Mouse (Mus musculus): ENCODE data around the gene Fbxl8. TPM values are rescaled to one million over a fixed set of nuclear protein-coding genes. Genes with fewer than 3 reads are reported as not detected.

Fbxl8 gene
- polyA plus RNA-seq, 1 experiment from 2014 or later: 0.72 TPM

DNA sequence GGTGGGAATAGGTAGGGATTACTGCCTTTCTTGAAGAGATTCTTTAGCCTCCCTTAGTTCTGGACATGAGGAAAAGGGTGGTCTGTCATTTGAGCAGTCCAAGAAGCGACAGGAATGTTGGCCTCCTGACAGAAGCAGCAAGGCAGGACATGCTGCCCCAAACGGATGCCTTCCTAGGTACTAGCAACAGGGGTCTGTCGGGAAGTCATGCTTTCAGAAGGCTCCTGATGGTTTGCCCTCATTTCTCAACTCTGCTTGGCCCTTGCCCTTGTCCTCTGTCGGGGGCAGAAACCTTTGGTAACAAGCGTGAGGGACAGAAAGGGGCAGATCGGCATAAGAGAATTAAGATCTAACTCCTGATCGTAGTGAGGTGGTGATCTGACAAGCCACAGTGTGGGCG lies 45.7 kb downstream of the Fbxl8 start:
- Histone ChIP-seq H3K27me3 (ENCODE audit: control insufficient read depth, insufficient read depth, low read length) (no peaks in the 10 kb centered on the region), H3K36me3 (ENCODE audit: control insufficient read depth, insufficient read depth, low read length) (peaks cover 73% of the 10 kb centered on the region), H3K9ac (replicated peaks; ENCODE audit: low read length) (no peak overlapping the region), H3K4me3 (replicated peaks; ENCODE audit: low read depth, low read length) (no peak overlapping the region), H3K27ac (replicated peaks; ENCODE audit: low read depth, low read length) (no peak overlapping the region), H3K4me2 (ENCODE audit: low read length) (no peak overlapping the region), H3K4me1 (ENCODE audit: control insufficient read depth, insufficient read depth, low read length) (peaks cover 8% of the 10 kb centered on the region; the same call in 1 of the 2 replicates), H3K9me3 (ENCODE audit: control insufficient read depth, low read length) (no peaks in the 10 kb centered on the region)
- 90% methylated on average over 8 of the region's 8 CpGs for WGBS
- no peak for ATAC-seq (ENCODE audit: low FRiP score, low TSS enrichment)
- no peak for DNase-seq

DNA sequence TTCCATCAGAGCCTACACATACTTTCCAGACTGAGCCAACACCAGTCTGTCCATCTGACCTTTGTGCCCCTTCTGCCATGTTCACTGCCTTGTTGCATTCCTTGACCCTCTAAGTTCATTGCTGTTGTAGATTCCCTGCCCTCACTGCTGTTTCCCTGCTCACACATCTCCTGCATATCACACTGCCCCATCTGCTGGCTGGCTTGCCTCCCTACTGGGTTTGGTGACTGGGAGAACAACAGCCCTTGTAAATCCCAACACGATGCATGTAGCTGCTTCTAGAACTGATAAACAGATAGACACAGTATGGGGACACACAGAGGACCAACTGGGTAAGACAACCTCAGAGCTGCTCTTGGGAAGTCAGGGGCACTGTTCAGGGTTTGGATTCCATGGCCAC lies 47.3 kb downstream of the Fbxl8 start:
- Histone ChIP-seq H3K27ac (replicated peaks; ENCODE audit: low read depth, low read length) (no peak overlapping the region), H3K9ac (replicated peaks; ENCODE audit: low read length) (no peak overlapping the region), H3K36me3 (ENCODE audit: control insufficient read depth, insufficient read depth, low read length) (peaks cover 82% of the 10 kb centered on the region), H3K4me3 (replicated peaks; ENCODE audit: low read depth, low read length) (no peak overlapping the region), H3K4me1 (ENCODE audit: control insufficient read depth, insufficient read depth, low read length) (no peaks in the 10 kb centered on the region), H3K4me2 (ENCODE audit: low read length) (no peak overlapping the region), H3K27me3 (ENCODE audit: control insufficient read depth, insufficient read depth, low read length) (no peaks in the 10 kb centered on the region), H3K9me3 (ENCODE audit: control insufficient read depth, low read length) (no peaks in the 10 kb centered on the region)
- no peak for ATAC-seq (ENCODE audit: low FRiP score, low TSS enrichment)
- WGBS: 90% methylated on average over 1 of the region's 1 CpGs
- no peak for DNase-seq

DNA sequence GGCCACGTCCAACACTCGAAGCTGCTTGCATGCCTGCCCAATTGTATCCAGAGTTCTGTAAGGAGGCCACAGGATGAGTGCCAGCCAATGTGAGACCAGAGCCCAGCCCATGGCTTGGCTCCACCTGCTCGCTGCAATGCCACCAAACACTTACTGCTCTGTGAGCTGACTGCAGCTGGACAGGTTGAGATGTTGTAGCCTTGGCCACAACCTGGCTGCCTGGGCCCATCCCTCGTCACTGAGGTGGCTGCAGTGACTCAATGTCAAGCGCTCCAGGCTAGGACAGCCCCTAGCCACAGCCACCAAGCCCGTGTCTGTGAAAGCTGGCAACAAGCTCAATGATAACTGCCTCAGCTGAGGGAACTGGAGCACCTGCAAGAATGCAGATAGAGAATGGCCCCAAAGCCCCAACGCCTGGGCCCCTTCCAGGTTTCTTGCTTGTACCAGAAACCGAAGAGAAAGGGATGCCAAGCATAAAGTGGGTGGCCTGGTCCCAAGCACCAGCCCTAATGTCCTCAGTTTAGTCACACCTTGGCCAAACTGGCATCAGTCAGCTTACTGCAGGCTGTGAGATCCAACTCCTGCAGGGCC lies 48.5 kb downstream of the Fbxl8 start:
- H3K27ac ChIP-seq (replicated peaks; ENCODE audit: low read depth, low read length): no peak overlapping the region
- no peak overlapping the region for H3K4me2 ChIP-seq (ENCODE audit: low read length)
- H3K4me3 ChIP-seq (replicated peaks; ENCODE audit: low read depth, low read length): no peak overlapping the region
- H3K9ac ChIP-seq (replicated peaks; ENCODE audit: low read length): no peak overlapping the region
- no peaks in the 10 kb centered on the region for H3K9me3 ChIP-seq (ENCODE audit: control insufficient read depth, low read length)
- no peaks in the 10 kb centered on the region for H3K27me3 ChIP-seq (ENCODE audit: control insufficient read depth, insufficient read depth, low read length)
- no peak for DNase-seq
- H3K36me3 ChIP-seq (ENCODE audit: control insufficient read depth, insufficient read depth, low read length): peaks cover 77% of the 10 kb centered on the region
- WGBS: 94% methylated on average over 8 of the region's 8 CpGs
- no peaks in the 10 kb centered on the region for H3K4me1 ChIP-seq (ENCODE audit: control insufficient read depth, insufficient read depth, low read length)
- no peak for ATAC-seq (ENCODE audit: low FRiP score, low TSS enrichment)

DNA sequence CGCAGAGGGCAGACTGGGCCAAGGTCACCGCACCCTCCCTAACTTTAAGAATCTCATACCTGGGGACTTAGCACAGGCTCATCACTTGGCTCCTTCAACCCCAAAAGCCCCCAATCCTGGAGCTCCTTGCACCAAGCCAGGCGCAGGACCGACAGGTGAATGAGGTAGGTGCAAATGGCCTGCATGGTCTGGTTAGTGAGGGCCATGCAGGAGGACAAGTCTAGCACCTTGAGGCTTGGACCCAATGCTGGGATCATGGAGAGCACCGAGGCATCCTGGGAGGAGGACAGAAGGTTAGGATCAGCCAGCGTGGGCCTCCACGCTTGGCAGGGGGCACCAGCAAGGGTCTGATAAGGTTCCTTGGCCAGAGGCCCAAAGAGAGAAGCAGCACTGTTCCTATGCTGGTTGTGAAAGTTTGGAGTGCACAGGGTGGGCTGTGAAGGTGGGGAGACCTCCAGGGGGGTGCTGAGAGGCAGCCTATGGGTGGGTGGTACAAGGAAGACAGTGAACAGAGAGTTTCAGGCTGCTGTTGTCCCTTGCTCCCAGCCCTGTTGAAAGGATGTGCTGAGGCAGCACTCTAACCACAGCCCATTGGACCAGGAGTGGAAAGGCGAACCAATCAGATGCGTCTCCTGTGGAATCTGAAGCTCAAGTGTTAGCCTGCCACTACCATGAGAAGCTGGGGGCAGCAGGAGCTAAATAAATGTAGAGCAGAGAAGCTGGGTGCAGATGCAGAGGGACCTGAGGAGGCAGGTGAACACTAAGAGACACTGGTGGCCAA lies 49.4 kb downstream of the Fbxl8 start:
- DNase-seq: no peak
- H3K36me3 ChIP-seq (ENCODE audit: control insufficient read depth, insufficient read depth, low read length): peaks cover 77% of the 10 kb centered on the region
- no peak overlapping the region for H3K4me3 ChIP-seq (replicated peaks; ENCODE audit: low read depth, low read length)
- ATAC-seq (ENCODE audit: low FRiP score, low TSS enrichment): no peak
- no peak overlapping the region for H3K9ac ChIP-seq (replicated peaks; ENCODE audit: low read length)
- H3K27ac ChIP-seq (replicated peaks; ENCODE audit: low read depth, low read length): no peak overlapping the region
- 85% methylated on average over 9 of the region's 9 CpGs for WGBS
- no peaks in the 10 kb centered on the region for H3K27me3 ChIP-seq (ENCODE audit: control insufficient read depth, insufficient read depth, low read length)
- H3K9me3 ChIP-seq (ENCODE audit: control insufficient read depth, low read length): no peaks in the 10 kb centered on the region
- no peaks in the 10 kb centered on the region for H3K4me1 ChIP-seq (ENCODE audit: control insufficient read depth, insufficient read depth, low read length)
- H3K4me2 ChIP-seq (ENCODE audit: low read length): no peak overlapping the region

DNA sequence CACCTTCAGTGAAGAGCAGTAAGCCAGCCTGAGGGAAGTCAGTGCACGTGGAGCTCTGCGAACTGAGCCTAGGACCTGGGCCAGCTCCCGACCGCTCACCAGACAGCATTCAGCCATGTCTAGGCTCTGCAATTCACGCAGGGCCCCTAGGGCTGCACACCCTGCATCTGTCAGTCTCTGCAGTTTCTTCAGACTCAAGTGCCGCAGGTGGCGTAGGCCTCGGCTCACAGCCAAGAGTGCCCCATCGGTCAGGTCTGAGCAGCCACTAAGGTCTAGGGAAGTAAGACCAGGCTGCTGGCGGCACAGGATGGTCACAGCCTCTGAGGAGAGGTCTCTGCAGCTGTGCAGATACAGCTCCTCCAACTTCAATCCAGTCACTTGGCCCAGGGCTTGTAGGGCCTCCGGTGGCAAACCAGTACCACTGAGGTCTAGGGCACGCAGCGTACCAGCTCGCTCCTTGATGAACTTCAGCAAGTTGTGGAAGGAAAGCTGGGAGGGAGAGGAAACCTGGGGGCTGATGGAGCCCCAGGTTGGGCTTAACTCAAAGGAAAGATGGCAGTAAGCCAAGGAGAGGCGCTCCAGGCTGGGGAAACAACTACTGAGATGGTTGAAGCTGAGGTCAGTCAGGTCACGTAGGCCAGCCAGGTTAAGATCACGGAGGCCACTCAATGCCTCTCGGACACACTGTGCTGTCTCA lies 50.8 kb downstream of the Fbxl8 start:
- Histone ChIP-seq H3K4me2 (ENCODE audit: low read length) (no peak overlapping the region), H3K27me3 (ENCODE audit: control insufficient read depth, insufficient read depth, low read length) (no peaks in the 10 kb centered on the region), H3K4me3 (replicated peaks; ENCODE audit: low read depth, low read length) (no peak overlapping the region), H3K9ac (replicated peaks; ENCODE audit: low read length) (no peak overlapping the region), H3K4me1 (ENCODE audit: control insufficient read depth, insufficient read depth, low read length) (no peaks in the 10 kb centered on the region), H3K9me3 (ENCODE audit: control insufficient read depth, low read length) (no peaks in the 10 kb centered on the region), H3K27ac (replicated peaks; ENCODE audit: low read depth, low read length) (no peak overlapping the region), H3K36me3 (ENCODE audit: control insufficient read depth, insufficient read depth, low read length) (peaks cover 76% of the 10 kb centered on the region)
- WGBS: 92% methylated on average over 18 of the region's 18 CpGs
- DNase-seq (no peak), ATAC-seq (ENCODE audit: low FRiP score, low TSS enrichment) (no peak; the same call in 1 of the 2 replicates)

DNA sequence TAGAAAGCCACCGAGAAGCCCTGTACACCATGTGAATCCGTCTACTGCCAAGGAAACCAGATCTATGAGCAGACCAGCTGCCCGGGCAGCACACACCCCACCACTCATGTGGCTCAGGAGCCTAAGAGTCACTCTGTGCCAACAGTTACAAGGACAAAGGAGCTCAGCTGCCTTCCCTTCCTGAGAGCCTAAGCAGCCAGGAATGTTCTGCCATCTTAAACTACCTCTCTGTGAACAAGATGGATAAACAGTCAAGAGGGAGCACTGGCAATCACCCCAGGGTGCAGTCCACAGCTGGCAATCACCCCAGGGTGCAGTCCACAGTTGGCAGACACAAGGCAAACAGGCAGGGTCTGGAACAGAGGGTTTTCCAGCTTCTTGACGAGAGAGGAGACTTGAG lies 53.5 kb downstream of the Fbxl8 start:
- H3K4me1 ChIP-seq (ENCODE audit: control insufficient read depth, insufficient read depth, low read length): no peaks in the 10 kb centered on the region
- no peak for ATAC-seq (ENCODE audit: low FRiP score, low TSS enrichment)
- DNase-seq: no peak
- peaks cover 69% of the 10 kb centered on the region for H3K36me3 ChIP-seq (ENCODE audit: control insufficient read depth, insufficient read depth, low read length)
- no peak overlapping the region for H3K27ac ChIP-seq (replicated peaks; ENCODE audit: low read depth, low read length)
- H3K9me3 ChIP-seq (ENCODE audit: control insufficient read depth, low read length): no peaks in the 10 kb centered on the region
- H3K27me3 ChIP-seq (ENCODE audit: control insufficient read depth, insufficient read depth, low read length): no peaks in the 10 kb centered on the region
- no peak overlapping the region for H3K4me2 ChIP-seq (ENCODE audit: low read length)
- H3K4me3 ChIP-seq (replicated peaks; ENCODE audit: low read depth, low read length): no peak overlapping the region
- 89% methylated on average over 4 of the region's 4 CpGs for WGBS
- no peak overlapping the region for H3K9ac ChIP-seq (replicated peaks; ENCODE audit: low read length)

DNA sequence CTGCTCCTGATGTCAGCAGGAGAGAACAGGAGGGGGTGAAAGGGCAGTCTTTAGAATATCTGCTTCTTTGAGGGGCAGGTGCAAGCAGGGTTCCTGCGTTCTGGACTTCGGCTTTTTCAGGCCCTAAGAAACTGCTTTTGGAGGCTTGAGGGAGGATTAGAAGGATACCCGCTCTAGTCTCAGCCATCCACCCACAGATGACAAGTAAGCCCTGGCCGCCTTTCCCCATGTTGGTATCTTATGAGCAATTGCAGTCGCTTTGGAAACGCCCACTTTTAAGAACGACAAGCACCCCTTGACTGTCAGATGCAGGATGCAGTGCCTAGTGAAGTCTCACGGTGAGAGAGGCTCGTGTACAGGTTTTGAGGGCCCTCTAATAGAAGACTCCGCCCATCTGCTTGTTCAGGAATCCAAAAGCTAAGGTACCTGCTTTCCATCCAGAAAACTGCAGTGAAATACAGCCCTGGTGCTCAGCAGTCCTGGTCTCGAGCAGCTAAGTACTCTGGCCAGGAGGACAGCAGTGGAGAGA lies 54.3 kb downstream of the Fbxl8 start:
- H3K9me3 ChIP-seq (ENCODE audit: control insufficient read depth, low read length): no peaks in the 10 kb centered on the region
- no peak overlapping the region for H3K9ac ChIP-seq (replicated peaks; ENCODE audit: low read length)
- no peak overlapping the region for H3K4me3 ChIP-seq (replicated peaks; ENCODE audit: low read depth, low read length)
- peaks cover 67% of the 10 kb centered on the region for H3K36me3 ChIP-seq (ENCODE audit: control insufficient read depth, insufficient read depth, low read length)
- no peaks in the 10 kb centered on the region for H3K4me1 ChIP-seq (ENCODE audit: control insufficient read depth, insufficient read depth, low read length)
- no peaks in the 10 kb centered on the region for H3K27me3 ChIP-seq (ENCODE audit: control insufficient read depth, insufficient read depth, low read length)
- no peak for DNase-seq
- H3K27ac ChIP-seq (replicated peaks; ENCODE audit: low read depth, low read length): no peak overlapping the region
- no peak overlapping the region for H3K4me2 ChIP-seq (ENCODE audit: low read length)
- 81% methylated on average over 11 of the region's 11 CpGs for WGBS
- no peak for ATAC-seq (ENCODE audit: low FRiP score, low TSS enrichment)
